Mouse (Mus musculus): Measurements from ENCODE around the gene Oprm1. TPM values are rescaled to one million over a fixed set of nuclear protein-coding genes. Genes with fewer than 3 reads are reported as not detected.

The Oprm1 gene
- total RNA-seq, 2 experiments from 2014 or later, result not detected

DNA sequence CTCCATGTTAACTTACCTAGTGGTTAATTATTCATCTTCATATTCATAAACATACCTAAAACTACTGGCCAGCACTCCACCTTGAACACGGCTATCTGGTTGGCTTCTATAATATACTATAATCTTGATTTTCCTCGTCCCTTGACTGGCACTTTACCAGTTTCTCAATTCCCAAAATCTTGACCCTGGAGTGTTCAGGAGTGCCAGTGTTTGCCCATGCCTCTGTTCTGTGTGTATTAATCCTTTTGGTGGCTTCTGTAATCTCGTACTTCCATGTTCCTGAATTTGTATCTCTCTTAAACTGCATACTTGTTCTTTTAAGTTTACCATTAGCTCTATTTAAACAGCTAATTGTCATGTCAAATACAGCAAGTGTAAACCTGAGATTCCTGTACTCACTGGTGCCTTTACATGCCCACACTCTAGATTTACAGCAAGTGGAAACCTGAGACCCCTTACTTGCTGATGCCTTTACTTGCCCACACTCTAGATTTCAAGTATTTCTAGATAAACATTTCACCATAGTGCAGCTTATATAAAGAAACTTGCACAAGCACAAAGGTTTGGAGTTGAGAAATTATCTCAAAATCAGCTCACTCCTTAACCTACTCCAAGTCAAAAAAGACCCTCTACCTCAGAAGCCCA, 138.5 kb downstream of the Oprm1 start:
- no peak for DNase-seq

DNA sequence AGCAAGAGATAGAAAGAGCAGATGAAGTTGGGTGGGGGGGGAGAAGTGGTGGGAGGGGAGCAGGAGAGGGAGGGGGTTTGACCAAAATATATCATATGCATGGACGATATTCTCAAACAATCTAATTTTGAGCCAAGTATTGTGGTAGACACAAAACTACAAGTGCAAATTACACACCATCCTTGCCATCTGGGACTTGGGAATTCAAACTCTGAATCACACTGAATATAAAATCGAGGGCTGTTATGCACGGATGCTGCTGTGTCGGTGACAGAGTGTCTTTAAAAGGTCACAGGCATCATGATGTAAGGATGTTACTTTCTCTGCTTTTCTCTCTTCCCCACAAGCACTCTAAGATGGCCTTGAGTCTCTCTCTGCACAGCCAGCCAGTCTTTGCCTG, 141.8 kb downstream of the Oprm1 start:
- DNase-seq, result no peak

- DNase-seq, result no peak
These were observed 143.6 kb downstream of the Oprm1 start for GRCm38 (mm10) chr10:6901819-6902393.

DNA sequence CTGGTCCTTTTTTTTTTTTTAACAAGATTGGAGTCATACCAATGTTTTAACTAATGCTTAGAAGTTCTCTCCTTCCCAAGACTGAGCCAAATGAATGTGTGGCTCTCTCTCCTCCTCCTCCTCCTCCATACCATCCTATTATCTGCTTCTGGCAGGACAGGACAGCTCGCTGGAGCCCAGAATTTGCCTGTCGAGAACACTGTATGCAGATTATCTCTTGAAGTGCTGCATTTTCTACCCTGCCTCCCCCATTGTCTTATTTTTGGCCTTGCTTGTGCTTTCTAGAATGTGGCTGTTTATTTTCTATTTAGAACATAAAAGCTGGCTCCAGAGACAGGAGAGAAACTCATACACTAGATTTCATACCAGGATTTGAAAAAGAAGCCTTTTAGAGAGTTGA, 151.5 kb downstream of the Oprm1 start:
- no peak for DNase-seq

DNA sequence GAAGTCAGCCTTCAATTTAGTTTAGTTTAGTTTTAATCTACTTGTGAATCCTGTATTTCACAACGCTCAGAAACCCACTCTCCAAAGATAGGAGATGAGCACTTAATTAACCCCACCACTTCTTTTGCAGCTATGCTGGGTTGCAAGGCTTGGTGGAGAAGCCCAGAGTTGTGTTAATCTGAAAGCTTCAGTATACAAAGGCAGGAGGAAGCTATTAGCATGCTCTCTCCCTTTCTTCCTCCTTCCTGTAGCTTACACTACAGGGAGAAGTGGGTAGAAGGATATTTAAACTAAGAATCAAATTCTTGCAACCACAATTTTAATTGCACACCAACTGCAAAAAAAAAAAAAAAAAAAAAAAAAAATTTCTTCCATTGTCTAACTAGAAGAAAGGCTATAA, 157.7 kb downstream of the Oprm1 start:
- no peak for DNase-seq

GRCm38 (mm10) chr10:6916545-6917257, 158.4 kb downstream of the Oprm1 start:
- DNase-seq, result peak; percentile 30

GRCm38 (mm10) chr10:6926724-6927123, 168.4 kb downstream of the Oprm1 start:
- DNase-seq, result no peak

DNA sequence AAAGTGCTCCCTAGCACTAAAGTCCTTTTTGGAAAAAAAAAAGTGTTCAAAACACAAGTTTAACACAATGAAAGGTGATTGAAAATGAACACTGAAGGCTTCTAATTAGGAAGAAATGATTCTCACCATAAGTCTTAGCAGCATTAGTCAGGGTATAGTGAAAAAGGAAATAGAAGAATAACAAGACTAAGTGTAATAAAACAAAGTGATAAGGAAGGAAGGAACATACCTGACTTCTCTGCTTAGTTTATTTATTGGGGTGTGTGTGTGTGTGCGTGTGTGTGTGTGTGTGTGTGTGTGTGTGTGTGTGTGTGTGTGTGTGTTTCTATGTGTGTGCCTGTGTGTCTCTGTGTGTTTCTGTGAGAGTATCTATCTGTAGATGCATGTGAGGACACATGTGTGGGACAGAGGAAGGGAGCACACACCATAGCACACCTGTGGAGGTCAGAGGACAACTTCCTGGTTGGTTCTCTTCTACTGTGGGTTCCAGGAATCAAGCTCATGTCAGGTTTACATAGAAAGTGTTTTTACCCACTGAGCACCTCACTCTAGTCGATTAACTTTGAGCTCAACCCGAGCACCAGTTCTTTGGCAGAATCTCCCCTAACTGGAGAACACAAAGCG, 169.4 kb downstream of the Oprm1 start:
- no peak for DNase-seq

- no peak for DNase-seq
These were observed 170.6 kb downstream of the Oprm1 start for GRCm38 (mm10) chr10:6928905-6929304.

- DNase-seq, result no peak
These were observed 172.1 kb downstream of the Oprm1 start for GRCm38 (mm10) chr10:6930398-6930797.

DNA sequence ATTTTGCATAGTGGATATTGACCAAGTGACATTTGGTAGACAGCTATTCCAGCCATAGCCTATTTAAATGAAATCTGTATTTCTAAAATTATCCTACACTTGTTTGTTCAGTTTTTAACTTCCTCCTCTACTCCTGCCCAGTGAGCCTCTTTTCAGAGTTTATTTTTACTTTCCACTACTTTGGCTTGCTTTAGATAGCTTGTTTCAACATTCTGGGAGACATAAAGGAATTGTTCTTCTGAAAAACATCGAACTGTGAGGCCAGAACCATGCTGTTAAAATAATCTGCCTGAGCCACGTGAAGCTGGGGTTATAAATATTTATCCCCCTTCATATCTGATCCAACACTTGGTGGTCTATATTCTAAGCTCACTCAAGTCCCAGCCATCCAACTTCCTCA, 172.6 kb downstream of the Oprm1 start:
- no peak for DNase-seq

DNA sequence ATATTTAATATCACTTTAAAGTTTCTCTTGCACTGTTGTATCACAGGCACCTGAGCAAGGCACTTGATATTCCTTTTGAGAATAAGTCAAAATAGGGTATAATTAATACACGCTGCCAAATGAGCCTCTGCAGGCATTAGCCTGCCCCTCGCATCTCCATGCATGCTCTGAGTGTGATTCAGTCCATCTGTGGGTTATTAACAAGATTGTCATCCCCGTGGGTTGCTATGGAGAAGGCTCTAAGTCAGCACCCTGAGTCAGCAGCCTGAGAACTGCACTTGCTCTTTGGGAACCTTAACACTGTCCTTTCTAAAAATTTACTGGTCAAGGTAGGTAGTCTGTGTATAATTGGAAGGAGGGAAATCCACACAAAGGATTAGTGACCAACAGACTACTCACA, 176.5 kb downstream of the Oprm1 start:
- DNase-seq, result no peak

DNA sequence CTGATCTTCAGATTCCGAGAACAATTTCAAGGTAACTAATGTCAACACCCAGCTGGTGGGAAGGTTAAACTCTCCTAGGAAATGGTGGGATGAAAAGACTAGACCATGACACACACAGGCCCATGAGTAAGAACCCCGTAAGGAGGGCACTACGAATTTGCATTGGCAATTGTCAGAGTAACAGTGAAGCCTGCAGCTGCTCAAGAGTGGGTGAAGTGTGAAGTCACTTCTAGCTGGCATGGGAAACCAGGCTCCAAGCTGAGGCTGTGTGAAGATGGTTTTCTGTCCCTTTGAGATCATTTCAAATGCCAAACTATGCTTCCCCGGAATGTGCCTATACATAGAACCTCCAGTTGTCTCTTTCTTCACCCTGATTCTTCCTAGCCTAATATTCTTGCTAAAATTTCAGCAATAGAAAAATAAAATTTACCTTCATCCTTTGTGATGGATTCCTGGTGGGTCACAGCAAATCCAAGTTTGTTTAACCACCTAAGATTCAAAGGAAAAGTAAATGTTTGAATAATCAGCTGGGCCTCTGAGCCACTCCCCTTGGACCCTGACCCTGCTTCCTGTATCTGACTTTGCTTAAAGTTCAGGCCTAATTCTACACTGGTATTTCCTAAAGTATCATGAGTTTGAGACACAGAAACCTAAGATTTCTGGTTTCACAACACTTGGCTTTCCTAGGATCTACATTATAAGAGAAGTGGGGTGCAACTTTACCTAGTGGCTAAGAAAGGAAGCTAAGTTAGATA, 178.5 kb downstream of the Oprm1 start:
- no peak for DNase-seq

- no peak for DNase-seq
These were observed 194.8 kb downstream of the Oprm1 start for GRCm38 (mm10) chr10:6953115-6953514.

DNA sequence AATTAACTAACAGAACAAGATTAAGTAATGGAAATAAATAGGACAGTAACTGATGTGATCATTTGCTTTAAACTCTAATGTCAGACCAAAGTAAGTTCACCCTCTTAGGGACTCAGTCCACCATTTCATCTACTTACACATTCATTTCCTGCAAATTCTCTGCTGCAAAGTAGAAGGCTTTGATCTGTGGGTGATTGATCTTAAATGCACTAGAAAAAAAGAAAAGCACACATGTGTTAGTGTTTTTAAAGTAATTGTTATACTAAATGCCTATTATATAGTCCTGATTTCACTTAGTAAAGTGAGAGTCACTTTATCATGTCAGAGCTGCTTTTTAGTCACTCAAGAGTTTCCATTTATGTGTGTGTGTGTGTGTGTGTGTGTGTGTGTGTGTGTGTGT, 196.2 kb downstream of the Oprm1 start:
- no peak for DNase-seq

DNA sequence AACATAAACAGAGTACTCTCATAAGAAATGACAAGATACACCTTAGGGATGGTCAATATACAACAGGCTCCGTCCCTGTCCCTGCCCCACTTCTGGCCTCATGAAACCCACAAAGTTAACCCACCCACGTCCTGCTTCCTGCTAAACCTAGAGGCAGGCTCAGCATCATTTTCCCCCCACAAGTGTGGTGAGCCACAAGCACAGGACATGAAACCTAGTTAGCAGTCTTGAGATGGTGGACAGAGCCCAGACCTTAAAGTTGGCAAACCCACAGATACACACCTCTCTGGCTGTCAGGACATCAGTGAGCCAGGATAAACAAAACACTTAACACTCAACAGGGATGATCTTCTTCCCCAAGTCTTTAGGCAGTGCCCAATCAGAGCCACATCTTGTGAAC, 198.1 kb downstream of the Oprm1 start:
- DNase-seq, result no peak

DNA sequence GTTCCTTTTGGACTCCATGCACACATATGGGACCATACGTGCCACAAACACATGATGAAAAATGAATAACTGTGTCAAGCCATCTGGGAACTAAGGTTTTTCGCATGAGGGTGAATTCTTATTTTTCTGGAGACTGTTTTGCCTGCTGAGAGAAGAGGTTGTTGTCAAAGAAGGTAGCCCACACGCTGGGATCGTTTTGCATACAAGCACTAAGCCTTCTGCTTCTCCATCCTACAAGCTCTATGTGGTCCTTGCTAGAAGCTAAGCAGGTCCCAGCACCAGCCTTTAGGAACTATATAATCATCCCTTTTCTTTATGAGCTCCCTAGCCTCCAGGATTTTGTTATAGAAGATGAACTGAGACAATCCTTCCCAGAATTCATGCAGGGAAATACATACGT, 200.5 kb downstream of the Oprm1 start:
- no peak for DNase-seq

GRCm38 (mm10) chr10:6967588-6968242, 209.4 kb downstream of the Oprm1 start:
- no peak for DNase-seq

- DNase-seq, result no peak
These were observed 210.0 kb downstream of the Oprm1 start for GRCm38 (mm10) chr10:6968334-6968733.

DNA sequence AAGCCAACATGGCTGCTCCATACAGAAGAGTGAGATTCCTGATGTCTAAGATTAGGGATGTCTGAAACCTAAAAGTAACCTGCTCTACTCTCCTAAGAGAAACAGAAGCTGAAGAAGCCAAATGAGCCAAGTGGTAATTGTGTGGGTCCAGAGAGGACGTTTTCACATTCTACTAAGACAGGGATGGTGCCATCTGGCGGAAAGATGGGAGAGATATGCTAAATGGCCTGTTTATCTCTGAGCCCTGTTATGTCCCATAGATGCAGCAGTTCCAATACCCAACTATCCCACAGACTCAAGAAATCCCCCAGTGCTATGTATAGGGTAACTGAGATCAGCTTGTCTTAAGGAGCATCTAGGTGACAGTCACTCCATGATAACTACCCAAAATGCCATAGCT, 219.5 kb downstream of the Oprm1 start:
- DNase-seq, result no peak

- no peak for DNase-seq
These were observed 220.4 kb downstream of the Oprm1 start for GRCm38 (mm10) chr10:6978733-6979132.

GRCm38 (mm10) chr10:6979216-6979615, 220.9 kb downstream of the Oprm1 start:
- DNase-seq, result no peak

Data from heart, postnatal 4 days (tissue).